Mouse (Mus musculus) kidney, adult 9 months (tissue): ENCODE measurements around the gene Cyb5b.

ENCODE experiments used
- DNase-seq: peaks from one replicate; pipeline ENCODE4 v3.0.0; 2022

Cyb5b gene

DNA sequence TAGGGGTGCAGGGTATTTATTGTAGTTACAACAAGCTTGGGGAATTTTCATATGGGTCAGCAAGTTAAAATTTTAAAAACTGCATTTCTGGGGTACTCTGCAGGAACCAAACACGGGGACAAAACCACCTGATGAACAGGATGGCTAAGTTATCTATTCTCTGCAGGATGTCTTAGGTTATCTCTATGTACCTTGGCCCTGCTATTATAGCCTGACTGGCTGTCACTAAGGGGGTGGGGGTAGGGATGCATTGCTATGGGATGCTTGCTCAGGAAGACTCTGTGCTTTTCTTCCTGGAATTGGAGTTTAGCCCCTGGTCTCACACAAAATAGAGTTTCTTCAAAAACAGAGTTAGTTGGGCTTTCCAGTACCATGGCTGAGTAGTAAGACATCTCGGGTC, 83.3 kb downstream of the Cyb5b start:
- DNase-seq = no peak
